Mouse (Mus musculus) ES-Bruce4 (cell line): Measurements from ENCODE around the gene Pheta2. TPM values are rescaled to one million over a fixed set of nuclear protein-coding genes. Genes with fewer than 3 reads are reported as not detected.

Source experiments
- H3K27ac ChIP-seq: 2 replicates; pipeline ENCODE4 v1.5.1; 2012; ENCODE audit warnings: low read length, inconsistent platforms; ENCODE audit not compliant: insufficient read depth
- H3K27me3 ChIP-seq: 2 replicates; pipeline ENCODE4 v1.6.1; 2012; ENCODE audit warnings: mild to moderate bottlenecking, low read length, inconsistent platforms; ENCODE audit not compliant: control insufficient read depth, poor library complexity, insufficient read depth, severe bottlenecking
- H3K36me3 ChIP-seq: 2 replicates; pipeline ENCODE4 v1.6.1; 2012; ENCODE audit warnings: inconsistent platforms, mild to moderate bottlenecking, low read length, moderate library complexity; ENCODE audit not compliant: control insufficient read depth, poor library complexity, insufficient read depth, severe bottlenecking
- H3K4me1 ChIP-seq: one replicate; pipeline ENCODE4 v1.8.1; 2011; ENCODE audit warnings: low read length; ENCODE audit not compliant: control insufficient read depth, insufficient read depth
- H3K4me3 ChIP-seq: 2 replicates; pipeline ENCODE4 v1.5.1; 2011; ENCODE audit warnings: low read depth, mild to moderate bottlenecking, low read length
- H3K9ac ChIP-seq: 2 replicates; pipeline ENCODE4 v1.6.1; 2012; ENCODE audit warnings: low read depth, mild to moderate bottlenecking, inconsistent platforms; ENCODE audit not compliant: poor library complexity, severe bottlenecking
- H3K9me3 ChIP-seq: replicated peaks from 2 replicates; pipeline ENCODE4 v1.6.1; 2012; ENCODE audit warnings: mild to moderate bottlenecking, low read length, inconsistent platforms; ENCODE audit not compliant: control insufficient read depth, poor library complexity, insufficient read depth, severe bottlenecking
- CTCF ChIP-seq: IDR thresholded peaks from one replicate; pipeline ENCODE4 v1.8.1; 2011; ENCODE audit warnings: low read depth, low read length
- EP300 ChIP-seq: IDR thresholded peaks from 2 replicates; pipeline ENCODE4 v1.6.1; 2011; ENCODE audit warnings: low read depth, low read length; ENCODE audit not compliant: insufficient read depth
- POLR2A ChIP-seq: IDR thresholded peaks from one replicate; pipeline ENCODE4 v1.8.1; 2011; ENCODE audit warnings: low read length; ENCODE audit not compliant: insufficient read depth
- polyA plus RNA-seq: library from polyadenylated mRNA; stranded (reverse); fragments of >200 nt; gene quantifications from 2 replicates; pipeline ENCODE4 v1.2.4, GENCODE M21; 2011; ENCODE audit warnings: low read depth; ENCODE audit not compliant: missing spikeins, insufficient read depth, insufficient read length

Gene Pheta2
- polyA plus RNA-seq, 1 experiment = 1.8 TPM

DNA sequence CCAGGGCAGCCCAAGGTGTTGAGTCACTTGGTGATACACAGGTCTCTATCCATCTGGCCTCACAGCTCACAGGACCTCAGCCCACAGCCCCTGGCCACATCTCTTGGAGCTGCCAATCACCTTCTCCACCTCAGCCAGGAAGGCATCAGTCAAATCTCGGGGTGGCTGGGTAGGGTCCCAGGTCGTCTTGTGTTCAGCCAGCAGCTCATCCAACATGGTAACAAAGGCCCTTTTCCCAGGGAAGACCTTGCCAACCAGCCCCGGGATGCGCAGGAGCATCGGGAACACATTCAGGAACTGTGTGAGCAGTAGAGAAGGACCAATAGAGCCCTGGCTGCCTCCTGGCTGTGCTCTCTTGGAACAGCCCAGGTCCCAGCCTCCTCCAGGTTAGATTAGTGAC is 34.2 kb downstream of the Pheta2 start:
- H3K4me1 ChIP-seq = no peaks in the 10 kb centered on the region
- H3K27ac ChIP-seq = no peak overlapping the region
- no peaks in the 10 kb centered on the region for H3K27me3 ChIP-seq
- no peak overlapping the region for H3K9ac ChIP-seq
- TF ChIP-seq POLR2A = no peak
- no peak for TF ChIP-seq EP300
- TF ChIP-seq CTCF = no peak
- H3K4me3 ChIP-seq = no peak overlapping the region
- H3K36me3 ChIP-seq = no peaks in the 10 kb centered on the region
- no peaks in the 10 kb centered on the region for H3K9me3 ChIP-seq

DNA sequence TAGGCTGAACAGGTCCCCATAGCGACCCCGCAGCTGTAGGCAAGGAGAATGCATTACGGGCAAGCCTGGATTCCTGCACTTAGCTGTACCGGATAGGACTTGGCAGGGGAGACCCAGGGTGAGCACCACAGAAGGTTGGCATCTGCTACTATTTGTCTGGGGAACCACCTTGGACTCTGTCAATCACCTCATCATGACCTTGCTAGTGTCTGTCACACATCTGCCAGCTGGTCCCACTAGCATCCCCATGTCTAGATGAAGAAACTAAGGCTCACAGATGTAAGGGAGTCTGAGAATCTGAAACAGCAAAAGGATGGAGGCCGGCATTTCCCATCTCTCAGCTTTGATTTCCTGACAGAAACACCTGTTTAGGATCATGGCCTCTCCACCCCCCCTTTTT is 35.7 kb downstream of the Pheta2 start:
- Histone ChIP-seq H3K9me3 (no peaks in the 10 kb centered on the region), H3K36me3 (no peaks in the 10 kb centered on the region), H3K27me3 (no peaks in the 10 kb centered on the region), H3K4me1 (no peaks in the 10 kb centered on the region), H3K9ac (no peak overlapping the region), H3K27ac (no peak overlapping the region), H3K4me3 (no peak overlapping the region)
- TF ChIP-seq EP300 (no peak), POLR2A (no peak), CTCF (no peak)

DNA sequence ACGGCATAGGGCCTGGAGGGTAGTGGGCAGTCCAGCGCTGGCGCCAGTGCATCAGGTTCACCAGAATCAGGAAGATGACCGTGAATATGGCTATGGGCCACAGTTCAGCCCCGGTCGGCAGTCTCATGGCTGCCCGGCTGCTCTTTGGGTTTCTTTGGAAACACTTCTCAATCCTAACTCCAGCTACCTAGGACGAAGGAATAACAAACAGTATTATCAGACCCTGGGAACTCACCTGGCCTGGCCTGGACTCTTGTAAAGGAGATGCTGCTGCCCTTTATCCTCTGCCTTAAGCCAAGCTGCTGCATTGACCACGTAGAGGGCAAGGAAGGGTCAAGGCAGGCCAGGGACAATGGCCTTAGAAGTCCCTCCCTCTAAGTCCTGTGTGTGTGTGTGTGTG is 37.1 kb downstream of the Pheta2 start:
- no peaks in the 10 kb centered on the region for H3K27me3 ChIP-seq
- no peaks in the 10 kb centered on the region for H3K36me3 ChIP-seq
- H3K4me1 ChIP-seq = no peaks in the 10 kb centered on the region
- TF ChIP-seq CTCF = no peak
- no peak for TF ChIP-seq EP300
- TF ChIP-seq POLR2A = no peak
- H3K4me3 ChIP-seq = no peak overlapping the region
- H3K27ac ChIP-seq = no peak overlapping the region
- H3K9ac ChIP-seq = no peak overlapping the region
- no peaks in the 10 kb centered on the region for H3K9me3 ChIP-seq

DNA sequence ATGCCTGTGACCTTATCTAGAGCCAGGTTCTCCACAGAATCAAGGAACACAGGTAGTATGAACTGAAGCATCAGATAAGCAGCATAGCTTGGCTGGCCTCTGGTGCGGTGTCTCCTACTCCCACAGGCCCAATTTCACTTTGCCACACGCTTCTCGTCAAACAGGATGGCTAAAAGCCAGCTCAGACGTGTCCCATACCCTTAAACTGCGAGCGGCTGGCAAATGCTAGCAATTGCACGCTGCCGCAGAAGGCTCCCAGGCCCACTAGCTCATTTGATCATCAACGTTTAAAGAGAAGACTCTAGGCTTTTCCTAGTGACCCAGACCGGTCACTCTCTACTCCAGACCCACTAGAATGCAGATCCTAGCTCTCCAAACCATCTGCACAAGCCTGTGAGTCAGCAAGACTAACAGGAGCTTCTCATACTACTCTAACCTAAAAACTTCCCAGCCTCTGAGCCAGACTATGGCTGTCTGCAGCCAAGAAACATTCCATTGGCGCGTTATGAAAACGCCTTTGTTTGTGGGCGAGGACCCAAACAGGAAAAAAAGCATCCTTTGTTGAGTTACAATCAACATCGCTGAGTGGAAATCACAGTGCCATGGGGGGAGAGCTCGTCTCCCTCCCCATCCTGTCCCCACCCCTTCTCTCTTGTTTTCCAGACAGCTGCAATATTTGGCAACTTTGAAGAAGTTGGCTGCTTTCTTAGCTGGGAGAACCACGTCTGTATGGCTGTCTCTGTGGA is 37.8 kb downstream of the Pheta2 start:
- H3K27me3 ChIP-seq = no peaks in the 10 kb centered on the region
- TF ChIP-seq CTCF (no peak), POLR2A (no peak)
- H3K4me3 ChIP-seq = no peak overlapping the region
- H3K36me3 ChIP-seq = no peaks in the 10 kb centered on the region
- no peaks in the 10 kb centered on the region for H3K4me1 ChIP-seq
- H3K9me3 ChIP-seq = no peaks in the 10 kb centered on the region
- no peak overlapping the region for H3K9ac ChIP-seq
- H3K27ac ChIP-seq = no peak overlapping the region

DNA sequence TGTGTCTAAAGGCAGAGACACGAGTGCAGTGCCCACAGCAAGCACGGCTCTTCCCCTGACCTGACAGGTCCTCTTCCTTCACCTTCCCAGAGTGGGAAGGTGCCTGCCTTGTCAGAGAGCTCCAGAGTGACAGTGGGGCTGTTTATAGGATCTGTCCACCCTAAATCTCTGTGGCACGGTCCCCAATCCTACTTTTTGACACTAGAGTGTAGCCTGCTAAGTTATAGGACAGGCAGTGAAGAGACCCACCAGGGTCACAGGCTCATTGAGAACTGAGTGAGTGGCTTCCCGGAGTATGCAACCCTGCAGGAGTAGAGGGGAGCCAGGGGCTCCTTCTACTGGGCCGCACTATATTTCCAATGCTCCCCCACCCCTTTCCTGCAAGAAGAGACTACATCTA is 39.0 kb downstream of the Pheta2 start:
- no peak for TF ChIP-seq CTCF
- no peak for TF ChIP-seq POLR2A
- no peak for TF ChIP-seq EP300
- Histone ChIP-seq H3K4me1 (no peaks in the 10 kb centered on the region), H3K36me3 (no peaks in the 10 kb centered on the region)

DNA sequence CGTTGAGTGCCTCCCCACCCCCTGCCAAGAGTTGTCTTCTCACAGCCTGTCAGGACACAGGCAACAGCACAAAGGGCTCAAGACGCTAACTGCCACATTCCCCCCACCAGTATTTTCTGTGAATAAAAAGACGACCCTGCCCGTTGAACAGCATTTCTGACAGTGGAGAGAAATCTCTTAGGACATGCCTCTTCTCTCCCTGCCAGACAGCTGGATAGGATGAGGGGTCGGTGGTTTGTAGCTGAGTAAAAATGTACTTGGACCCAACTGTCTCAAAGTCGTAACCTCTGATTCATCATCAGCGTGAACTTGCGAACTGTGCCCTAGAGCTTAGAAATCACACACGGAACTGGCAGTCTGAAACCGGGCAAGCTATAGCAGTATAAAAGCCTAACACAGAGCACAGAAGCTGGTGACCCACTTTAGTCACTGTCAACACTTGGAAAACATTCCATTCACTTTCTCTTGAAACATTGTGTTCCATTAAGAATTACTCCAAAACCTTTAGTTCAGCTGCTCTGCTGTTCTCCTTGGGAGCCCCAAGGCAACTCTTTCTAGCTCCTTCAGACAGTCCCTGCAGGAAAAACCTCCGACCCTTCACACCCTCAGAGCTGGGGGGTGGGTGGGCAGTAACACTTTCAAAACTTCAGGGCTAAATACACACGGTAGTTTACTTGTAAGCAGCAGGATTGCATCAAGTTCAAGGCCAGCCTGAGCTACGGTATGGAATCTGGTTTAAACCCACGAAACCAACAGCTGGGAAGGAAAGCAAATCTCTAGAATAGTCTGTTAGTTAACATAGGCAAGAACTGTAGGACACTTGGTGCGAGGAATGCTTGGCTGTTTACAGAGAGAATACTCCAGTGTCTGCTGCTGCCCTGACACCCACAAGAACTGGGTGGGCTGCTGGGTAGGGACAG is 39.8 kb downstream of the Pheta2 start:
- Histone ChIP-seq H3K4me1 (no peaks in the 10 kb centered on the region), H3K27me3 (no peaks in the 10 kb centered on the region), H3K36me3 (no peaks in the 10 kb centered on the region), H3K9me3 (0 out of 2 replicates have a peak, but pooled peaks cover 6% of the 10 kb centered on the region), H3K9ac (no peak overlapping the region), H3K27ac (no peak overlapping the region), H3K4me3 (no peak overlapping the region)
- TF ChIP-seq POLR2A (no peak), CTCF (no peak), EP300 (no peak)

More for the DNA sequence above, 39.0 kb downstream of the Pheta2 start:
- no peak overlapping the region for H3K4me3 ChIP-seq
- H3K9ac ChIP-seq = no peak overlapping the region
- H3K9me3 ChIP-seq = 0 out of 2 replicates have a peak, but pooled peaks cover under 1% of the 10 kb centered on the region
- H3K27me3 ChIP-seq = no peaks in the 10 kb centered on the region
- no peak overlapping the region for H3K27ac ChIP-seq
